Mouse (Mus musculus) heart, postnatal 0 days (tissue): ENCODE measurements at regions not wholly inside any gene's neighbourhood (a gene's known extent, or its start where the extent isn't known, plus 50 kb on each side); places are given as distances from the start of the nearest gene placed in this dataset.

ENCODE experiments used
- CTCF ChIP-seq: IDR thresholded peaks from 2 replicates; pipeline ENCODE4 v1.5.1; 2016; ENCODE audit warnings: antibody characterized with exemption, control low read depth, low read depth
- EP300 ChIP-seq: IDR thresholded peaks from 2 replicates; pipeline ENCODE4 v1.6.1; 2016; ENCODE audit warnings: antibody characterized with exemption, low read depth

DNA sequence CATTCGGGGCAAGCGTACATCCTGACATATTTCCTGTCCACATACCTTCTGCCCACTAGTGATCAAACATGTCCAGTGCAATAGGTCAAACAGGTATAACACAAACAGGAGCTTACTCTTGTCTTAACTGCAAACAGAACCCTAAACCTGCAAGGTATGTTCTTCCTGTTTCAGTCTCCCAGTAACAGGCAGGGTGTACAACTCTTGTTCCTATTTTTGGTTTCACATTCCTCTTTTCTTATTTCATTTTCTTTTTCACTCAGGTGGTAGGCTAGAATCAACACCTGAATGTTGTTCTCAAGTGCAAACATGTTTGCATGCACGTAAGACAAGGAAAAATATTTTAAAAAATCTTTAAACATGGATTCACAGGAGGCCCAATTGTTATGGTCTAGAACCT, 67.7 kb upstream of the Gnaq start:
- TF ChIP-seq CTCF (no peak), EP300 (no peak)
